Mouse (Mus musculus): ENCODE data around the gene Tsga10.

DNA sequence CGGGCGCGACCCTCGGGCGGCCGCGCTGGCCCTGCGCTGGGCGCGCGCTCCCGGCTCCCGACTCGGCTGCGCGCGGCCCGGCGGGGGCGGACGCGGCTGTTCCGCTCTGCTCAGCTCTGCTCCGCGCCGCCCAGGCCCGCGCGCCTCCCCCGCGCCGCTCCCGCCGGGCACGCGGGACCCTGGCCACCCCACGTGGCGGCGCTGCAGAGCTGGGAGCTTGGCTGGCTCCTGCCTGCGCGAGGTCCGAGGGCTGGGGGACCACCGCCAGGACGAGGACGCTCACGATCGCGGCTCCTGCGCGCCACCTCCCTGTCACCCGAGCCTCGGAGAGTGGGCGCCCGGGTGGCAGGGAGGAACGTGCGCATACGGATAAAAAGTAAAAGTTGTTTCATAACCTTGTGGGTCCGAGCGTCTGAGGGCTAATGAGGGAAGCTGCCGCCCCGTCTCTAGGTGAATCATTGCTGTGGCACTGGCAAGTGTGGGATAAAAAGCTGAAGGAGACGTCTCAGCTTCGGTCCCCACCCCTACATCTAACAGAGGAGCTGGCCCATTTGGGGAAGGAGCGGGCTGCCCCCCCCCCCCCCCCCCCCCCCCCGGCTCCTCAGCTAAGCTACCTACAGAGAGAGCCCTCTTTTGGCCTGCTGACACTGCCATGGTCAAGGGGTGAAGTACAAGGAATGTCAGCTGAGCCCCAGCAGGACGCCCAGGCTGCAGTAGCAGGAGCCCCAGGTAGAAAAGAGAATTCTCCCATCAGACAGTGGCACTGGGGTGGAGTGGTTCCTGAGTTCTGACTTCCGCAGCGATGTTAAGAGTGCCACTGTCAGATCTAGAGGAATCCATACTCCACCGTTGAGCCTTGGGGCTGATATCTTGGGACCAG, 146.2 kb downstream of the Tsga10 start, which contains the start of gene 2010300C02Rik:
- TF ChIP-seq GATA1 (IDR thresholded peaks at IDR 0.05; ENCODE audit: borderline replicate concordance, low read length) (no peak), FLI1 (IDR thresholded peaks at IDR 0.05; ENCODE audit: low read length) (no peak)

All from megakaryocyte, embryonic 14.5 days (primary cell).